Mouse (Mus musculus) layer of hippocampus, adult 8-10 months (tissue): Measurements from ENCODE around the gene Hoxd3. TPM values are rescaled to one million over a fixed set of nuclear protein-coding genes. Genes with fewer than 3 reads are reported as not detected.

Source experiments
- DNase-seq, 2 experiments: peaks; one replicate each; pipeline ENCODE4 v3.0.0; 2022; ENCODE audit warnings: low spot score in 2 of 2
- total RNA-seq, 4 experiments: library from RNA; stranded (reverse); gene quantifications; 2 replicates each; pipeline ENCODE4 v1.2.4; 2022

Hoxd3 gene
- total RNA-seq, 4 experiments from 2014 or later, result not detected

DNA sequence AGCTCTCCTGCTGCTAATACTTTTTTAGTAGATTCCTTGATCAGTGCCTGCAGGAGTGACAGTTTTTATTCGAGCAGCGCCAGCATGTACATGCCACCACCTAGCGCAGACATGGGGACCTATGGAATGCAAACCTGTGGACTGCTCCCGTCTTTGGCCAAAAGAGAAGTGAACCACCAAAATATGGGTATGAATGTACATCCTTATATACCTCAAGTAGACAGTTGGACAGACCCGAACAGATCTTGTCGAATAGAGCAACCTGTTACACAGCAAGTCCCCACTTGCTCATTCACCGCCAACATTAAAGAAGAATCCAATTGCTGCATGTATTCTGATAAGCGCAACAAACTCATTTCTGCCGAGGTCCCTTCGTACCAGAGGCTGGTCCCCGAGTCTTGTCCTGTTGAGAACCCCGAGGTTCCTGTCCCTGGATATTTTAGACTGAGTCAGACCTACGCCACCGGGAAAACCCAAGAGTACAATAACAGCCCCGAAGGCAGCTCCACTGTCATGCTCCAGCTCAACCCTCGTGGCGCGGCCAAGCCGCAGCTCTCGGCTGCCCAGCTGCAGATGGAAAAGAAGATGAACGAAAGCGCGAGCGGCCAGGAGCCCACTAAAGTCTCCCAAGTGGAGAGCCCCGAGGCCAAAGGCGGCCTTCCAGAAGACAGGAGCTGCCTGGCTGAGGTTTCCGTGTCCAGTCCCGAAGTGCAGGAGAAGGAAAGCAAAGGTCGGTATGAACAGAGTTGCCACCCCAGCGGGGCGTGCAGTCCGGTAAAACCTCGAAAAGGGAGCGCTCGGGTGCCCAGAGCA, 19.5 kb upstream of the Hoxd3 start:
- DNase-seq, result no peak

DNA sequence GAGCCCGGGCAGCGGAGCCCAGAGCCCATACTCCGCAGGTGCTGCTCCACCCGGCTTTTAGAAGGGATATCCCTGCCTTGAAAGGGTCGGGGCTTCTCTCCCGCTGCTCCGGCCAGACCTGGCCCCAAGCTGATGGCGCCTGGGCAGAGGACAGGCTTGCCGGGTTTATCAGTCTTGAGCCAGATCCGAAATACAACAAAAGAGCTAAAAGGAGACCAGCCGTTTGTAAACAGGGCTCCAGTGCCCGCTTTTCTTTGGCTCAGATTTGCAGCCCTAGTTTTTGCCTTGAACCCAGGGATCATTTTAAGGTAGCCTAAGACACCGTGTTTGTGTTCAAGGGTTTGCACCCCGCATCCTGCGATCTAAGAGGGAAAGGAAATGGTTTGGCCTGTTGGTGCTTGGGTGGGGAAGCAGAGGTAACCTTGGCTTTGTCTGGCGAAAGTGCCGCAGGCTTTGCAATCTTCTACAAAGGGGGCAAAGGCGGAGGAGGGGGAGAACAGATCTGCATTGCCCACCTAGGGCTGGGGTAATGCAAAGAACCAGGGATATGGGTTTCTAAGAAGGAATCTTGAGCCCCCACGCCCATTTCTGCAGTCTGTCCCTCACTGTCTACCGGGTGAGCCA, 18.8 kb upstream of the Hoxd3 start:
- DNase-seq, result no peak

DNA sequence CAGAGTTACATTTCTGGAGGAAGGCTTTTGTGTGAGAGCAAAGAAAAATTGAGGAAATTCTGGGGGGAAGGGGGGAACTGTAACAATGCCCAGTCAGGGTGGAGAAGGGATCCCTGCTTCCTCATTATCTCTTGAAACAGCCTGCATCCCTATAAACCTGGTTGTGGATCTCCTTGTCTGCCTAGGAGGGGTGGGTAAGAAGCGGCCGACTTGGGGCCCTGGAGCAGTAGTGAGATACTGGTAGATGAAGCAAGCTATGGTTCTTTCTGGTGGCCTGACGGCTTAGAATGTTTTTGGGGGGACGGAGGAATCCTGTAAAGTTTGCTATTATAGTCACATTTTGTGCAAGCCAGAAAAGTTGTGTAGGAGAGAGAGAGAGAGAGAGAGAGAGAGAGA, 18.3 kb upstream of the Hoxd3 start:
- DNase-seq, result no peak

DNA sequence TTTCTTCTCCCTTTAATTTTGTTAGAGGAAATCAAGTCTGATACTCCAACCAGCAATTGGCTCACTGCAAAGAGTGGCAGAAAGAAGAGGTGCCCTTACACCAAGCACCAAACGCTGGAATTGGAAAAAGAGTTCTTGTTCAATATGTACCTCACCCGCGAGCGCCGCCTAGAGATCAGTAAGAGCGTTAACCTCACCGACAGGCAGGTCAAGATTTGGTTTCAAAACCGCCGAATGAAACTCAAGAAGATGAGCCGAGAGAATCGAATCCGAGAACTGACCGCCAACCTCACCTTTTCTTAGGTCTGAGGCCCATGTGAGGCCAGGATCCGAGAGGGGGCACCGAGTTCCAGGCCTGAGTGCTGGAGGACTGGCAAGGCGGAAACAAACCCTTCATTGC, 17.7 kb upstream of the Hoxd3 start:
- DNase-seq, result no peak

DNA sequence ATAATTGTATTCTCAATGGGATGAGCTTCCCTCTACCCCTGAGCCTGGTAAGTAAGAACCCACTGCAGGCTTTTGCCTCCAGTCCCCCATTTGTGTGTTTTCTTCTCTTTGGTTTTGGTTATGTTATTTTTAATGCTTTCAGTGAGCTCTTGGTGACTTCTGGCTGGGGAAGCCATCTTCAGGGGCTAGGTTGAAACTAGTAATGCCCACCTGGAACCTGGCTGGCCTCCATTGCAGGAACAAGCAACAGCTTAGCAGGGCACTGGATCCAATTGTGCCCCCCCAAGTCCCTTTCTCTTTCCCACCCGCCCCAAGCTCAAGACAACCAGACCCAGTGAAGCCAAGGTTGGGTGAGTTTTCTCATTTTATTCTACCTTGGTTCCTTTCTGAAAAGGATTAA, 16.3 kb upstream of the Hoxd3 start:
- no peak for DNase-seq

DNA sequence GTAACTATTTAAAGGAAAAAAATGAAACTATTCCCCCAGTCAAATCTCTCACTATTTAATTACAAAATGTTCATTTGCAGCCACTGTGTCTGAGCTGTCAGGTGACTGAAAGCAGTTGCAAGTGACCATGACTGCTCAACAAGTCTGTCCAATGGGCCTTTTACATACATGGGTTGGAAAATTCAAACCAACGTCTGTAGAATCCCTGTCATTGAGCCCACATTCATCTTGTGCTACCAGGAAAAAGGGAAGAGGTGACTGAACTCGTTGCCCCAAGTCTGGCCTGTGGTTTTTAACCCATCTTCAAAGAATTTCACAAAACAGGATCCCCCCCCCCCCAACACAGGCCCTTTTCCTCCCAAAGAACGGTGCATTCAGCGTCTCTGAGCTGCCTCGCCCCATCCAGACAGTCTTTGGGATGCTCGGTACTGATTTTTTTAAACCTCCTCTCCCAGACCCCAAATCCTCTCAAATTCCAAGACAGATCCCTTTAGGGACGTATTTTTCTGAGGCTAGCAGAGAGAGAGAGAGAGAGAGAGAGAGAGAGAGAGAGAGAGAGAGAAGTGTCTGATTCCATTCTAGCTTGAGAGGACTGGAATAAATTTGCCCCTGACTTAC, 15.8 kb upstream of the Hoxd3 start:
- DNase-seq, result no peak

DNA sequence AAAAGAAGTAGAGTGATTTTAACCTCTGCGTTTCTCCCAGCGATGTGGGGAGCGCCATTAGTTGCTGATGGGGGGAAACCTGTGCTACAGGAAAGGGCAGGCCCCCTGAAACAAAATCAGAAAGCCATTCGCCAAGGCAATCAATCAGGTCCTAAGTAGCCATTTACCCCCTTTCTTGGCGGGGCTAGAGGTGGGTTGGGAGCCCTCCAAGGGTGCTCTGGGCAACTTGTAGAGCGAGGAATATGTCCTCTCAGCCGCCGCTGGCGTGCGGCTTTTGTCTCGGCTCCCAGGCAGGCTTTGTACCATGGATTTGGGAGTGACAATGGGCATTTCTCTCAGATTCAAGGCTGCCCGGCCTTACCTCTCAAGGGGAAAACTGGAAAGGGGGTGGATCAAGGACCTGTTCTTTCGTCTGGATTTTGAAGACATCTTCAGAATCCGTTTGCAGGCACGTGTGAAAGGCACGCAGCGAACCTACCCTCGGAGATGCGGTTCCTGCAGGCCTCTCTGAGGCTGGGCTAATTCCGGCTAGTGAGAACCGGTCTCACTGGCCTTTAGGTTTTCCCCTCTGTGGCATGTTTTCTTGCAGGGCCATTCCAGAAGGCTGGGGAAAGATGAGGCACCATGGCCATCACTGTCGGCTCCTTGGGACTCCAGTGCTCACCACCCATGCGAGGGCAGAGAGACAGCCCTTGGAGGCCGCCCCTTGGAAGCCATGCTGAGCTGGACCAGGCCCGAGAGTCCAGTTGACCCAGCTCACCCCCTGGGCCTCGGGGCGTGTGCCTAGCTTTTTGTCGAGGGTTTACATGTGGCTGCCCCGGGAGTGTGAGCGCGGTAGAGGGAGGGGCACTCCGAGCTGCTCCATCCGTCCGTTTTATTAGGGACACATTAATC, 15.0 kb upstream of the Hoxd3 start:
- DNase-seq, result no peak

DNA sequence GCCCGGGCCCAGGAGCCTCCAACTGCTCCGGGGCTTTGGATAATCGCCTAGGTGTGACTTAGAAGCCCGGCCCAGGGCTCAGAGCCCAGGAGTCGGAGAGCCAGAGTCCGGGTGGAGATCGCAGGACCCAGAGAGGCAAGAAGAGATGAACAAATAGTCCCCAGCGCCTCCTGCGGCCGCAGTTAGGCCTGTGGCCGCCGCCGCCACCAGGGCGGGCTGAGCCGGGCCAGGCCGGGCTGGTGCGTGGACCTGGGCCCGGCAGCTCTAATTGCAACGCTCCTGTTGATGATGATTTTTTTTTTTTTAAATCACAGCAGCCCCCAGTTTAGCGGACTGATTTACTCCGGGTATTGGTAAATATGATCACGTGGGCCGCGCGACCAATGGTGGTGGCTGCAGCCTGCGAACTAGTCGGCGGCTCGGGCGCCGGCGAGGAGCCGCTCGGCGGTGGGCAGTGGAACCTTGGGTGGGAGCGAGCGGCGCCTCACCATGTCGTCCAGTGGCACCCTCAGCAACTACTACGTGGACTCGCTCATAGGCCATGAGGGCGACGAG, 14.1 kb upstream of the Hoxd3 start, which contains the start of gene Hoxd9:
TSS of gene Hoxd9 (plus strand) at position 161 of the 555 bp plus-strand sequence.
- DNase-seq, result no peak

DNA sequence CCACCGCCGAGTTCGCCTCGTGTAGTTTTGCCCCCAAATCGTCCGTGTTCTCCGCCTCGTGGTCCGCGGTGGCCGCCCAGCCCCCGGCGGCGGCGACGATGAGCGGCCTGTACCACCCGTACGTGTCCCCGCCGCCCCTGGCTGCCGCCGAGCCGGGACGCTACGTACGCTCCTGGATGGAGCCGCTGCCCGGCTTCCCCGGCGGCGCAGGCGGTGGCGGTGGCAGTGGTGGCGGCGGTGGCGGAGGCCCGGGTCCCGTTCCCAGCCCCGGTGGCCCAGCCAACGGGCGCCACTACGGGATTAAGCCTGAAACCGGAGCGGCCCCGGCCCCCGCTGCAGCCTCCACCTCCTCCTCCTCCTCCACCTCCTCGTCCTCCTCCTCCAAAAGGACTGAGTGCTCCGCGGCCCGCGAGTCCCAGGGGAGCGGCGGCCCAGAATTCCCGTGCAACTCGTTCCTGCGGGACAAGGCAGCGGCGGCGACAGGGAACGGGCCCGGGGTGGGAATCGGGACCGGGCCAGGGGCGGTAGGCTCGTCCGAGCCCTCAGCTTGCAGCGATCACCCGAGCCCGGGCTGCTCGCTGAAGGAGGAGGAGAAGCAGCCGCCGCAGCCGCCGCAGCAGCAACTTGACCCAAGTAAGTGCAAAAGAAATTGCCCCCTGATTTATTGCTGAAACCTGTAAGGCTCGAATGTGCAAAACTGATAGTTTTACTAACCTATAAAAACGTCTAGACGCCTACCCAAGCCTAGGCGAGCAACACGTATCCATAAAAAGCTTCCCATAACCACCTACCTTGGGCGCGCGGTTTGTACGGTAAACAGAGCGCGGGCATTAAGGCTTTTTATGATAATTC, 13.3 kb upstream of the Hoxd3 start:
- no peak for DNase-seq

DNA sequence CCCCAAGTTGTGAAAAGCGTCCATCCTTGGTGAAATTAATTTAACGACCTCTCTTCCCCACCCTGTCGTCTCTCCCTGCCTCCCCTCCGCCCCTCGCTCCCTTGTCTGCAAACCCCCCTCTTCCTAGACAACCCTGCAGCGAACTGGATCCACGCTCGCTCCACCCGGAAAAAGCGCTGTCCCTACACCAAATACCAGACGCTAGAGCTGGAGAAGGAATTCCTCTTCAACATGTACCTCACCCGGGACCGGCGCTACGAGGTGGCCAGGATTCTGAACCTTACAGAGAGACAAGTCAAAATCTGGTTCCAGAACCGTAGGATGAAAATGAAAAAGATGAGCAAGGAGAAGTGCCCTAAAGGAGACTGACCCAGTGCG, 12.7 kb upstream of the Hoxd3 start:
- DNase-seq, result no peak

DNA sequence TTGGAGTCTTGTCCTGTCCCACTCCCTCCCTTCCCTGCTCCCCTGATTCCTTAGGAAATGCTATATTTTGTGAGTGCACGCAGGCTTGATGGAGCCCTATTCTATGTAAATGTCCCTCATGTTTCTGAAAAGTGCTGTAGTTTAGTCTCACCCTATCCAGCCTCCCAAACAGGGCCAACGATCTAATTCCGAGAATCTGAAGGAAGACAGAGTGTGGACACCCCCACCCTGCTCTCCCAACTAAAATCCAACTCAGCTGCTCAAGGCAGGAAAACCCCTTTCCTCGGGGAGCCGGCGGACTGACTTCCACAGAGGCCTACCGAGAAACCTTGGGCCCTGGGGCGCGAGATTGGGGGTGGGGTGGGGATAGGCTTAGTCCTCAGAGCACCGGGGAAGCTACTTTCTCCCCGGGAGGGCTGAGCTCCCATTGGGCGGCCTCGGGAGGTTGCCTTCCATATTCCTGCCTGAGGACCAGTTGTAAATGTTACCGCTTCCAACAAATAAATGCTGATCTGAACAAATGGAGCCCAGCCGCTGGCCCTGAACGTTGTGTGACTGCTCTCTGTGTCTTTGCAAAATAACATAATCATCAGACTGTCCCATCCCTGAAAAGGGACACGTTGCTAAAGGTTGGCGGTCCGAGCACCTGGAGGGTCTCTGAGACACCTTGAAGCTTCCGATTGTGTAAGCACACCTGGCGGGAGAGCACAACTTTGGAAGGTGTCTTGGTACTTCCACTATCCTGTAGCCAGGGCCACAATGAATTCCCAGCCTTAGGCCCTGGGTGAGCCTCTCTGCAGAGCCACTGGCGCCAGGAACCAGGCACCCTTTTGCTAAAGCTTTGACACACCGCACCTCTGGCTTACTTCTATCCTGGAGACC, 11.8 kb upstream of the Hoxd3 start:
- no peak for DNase-seq

DNA sequence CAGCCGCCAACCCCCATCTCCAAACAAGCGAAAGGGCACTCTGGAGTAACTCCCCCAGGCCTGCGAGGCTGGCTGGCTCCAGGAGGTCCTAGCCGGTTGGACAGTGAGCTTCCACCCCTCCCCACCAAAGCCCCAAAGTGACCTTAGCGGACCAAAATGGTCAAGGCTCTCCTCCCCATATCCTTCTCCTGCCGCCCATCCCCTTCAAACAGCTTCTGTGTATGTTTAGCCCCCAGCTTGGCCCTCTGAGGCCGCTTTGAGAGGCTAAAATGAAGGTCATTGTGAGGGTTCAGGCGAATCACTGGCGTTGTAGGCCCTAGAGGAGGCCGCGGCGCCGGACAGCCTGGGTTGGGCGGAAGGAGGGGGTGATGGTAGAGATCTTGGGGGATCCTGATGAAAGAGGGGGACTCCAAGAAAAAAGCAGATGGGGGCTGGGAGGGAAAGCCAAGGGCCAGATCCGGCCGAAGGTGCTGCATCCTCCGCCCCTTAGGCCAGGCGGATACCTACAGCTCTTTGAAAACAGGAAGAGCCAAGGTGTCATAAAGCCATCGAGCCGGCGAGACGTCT, 11.1 kb upstream of the Hoxd3 start:
- no peak for DNase-seq

DNA sequence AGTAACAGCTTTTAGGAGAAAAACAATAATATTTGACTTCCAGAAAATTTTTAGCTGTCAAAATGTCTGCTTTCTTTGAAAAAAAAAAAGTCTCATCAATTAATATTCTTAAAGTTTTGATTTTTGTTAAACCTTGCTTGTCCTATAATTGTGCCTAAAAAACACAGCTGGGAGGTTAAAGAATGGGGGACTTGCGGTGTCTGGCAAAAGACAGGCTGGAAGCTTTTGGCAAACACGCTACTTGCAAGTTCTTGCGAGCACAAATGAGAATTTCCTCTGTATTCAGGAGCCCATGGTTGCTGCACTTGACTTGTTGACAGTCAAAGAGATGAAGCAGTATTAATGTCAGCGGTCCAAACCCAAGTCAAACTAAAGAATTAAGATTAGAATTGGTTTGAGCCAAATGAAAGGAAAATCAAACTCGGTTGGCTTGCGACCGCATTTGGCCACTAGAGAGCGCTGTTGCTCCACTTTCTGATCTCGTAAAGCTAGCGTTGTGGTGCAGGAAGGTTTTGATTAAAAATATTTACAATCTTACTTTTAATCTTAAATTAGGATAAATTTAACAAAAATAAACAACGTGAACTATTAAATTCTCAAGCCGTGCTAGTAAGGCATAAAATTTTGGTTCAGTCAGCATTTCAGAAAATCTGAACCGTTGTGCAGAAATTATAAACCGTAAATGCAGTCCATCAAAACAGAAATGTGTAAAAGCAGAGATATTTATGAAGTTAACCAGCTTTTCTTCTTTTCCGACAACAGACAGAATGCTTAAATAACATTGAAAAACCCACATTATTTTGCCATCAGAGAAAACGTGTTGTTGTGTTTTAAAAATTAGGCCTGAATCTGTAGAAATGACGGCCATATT, 9.5 kb upstream of the Hoxd3 start:
- peak; percentile 35 to 82 for DNase-seq

DNA sequence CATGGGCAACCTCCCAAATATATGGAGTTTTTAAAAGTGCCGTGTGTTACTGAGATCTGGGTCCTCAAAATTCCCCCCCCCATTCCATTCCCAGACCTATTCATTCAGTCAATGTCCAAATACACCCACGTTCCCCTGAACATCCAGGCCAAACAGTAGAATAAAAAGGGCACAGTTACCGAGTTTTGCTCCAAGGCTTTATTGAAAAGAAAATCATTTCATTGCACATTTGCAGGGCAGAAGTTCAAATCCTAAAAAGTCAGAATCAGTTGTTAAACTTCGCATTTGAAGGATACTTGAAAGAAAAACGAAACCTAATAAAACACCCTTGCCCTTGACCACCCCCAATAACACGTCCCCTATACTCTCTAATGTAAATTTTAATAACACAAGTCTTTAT, 8.9 kb upstream of the Hoxd3 start:
- no peak for DNase-seq

DNA sequence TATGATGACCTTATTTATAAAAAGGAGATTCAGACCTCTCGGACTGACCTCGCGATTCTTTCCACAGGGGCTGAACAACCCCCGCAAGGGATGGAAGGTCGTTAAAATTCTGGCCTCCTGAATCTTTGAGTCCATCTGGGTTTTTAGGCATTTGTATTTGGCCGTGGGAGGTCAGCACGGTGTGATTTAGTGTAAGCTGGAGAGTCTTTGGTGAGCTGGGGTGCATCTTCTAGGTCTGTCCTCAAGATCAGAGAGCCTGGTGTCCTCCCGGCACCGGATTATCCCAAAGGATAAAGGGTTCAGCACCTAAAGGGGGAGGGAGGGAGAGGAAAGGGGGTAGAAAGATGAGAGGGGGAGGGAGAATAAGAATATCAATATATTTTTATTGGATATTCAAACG, 8.4 kb upstream of the Hoxd3 start:
- no peak for DNase-seq

DNA sequence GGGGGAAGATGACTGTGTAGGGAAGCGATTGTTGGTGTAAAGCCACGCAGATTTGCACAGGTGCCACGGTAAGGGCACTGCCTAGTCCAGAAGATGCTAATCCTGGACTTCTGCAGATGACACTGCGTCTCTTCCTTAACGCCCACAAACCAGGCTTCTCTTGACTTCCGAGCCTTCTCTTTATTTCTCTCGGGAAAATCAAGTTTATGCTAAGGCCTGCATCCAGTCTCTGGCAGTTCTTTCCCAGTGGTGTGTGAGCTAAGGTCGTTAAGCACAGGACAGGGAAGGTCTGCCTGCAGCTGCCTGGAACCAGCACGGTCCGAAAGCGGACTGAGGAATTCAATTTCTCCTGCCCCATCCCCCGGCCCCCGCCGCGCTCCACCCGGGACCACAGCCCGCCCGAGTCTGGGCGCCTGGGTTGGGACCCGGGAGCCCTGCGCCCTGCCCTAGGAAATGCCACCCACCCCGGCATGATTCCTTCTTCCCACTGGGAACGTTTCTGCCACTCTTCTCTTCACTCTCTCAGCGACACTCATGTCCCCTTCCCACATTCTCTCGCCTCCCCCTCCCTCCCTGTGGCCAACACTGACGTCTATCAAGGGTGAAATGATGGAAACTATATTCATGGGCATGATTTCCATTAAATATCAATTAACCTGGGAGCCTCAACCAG, 7.9 kb upstream of the Hoxd3 start:
- no peak for DNase-seq

DNA sequence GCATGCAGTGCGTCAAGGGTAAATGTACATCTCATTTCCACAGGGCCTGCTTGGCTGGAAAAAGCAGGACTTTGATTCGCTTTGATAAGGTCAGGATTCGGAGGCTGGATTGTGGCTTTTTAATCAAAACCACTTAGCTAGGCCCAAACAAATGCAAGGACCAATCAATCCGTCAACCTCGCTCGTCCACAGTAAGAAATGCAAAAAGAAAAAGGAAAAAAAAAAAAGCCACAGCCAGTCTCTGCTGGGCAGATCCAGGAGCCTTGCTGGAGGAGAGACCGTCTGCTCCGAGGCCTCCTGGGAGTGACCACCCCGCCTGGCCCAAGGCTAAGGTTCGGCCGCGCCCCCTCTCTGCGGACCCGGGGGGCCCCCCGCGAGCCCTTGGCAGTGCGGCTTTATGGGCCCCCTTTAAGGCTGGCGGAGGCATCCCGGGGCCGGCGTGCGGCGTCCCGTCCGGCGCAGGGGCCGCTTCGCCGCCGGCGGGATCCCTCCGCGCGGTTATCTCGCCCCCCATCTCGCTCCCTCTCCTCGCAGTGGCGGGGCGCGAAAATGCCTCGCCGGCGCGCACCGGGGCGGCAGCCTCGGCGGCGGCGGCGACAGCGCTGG, 7.2 kb upstream of the Hoxd3 start, which contains the start of gene Hoxd8:
TSS of gene Hoxd8 (plus strand) at position 223 of the 606 bp plus-strand sequence.
- no peak for DNase-seq
